Mouse (Mus musculus) hindlimb bud, embryonic 11.5 days (tissue): ENCODE measurements around the gene Vps18.

Source experiments
- DNase-seq: peaks from one replicate; pipeline ENCODE4 v3.0.0-alpha.2; 2012; ENCODE audit warnings: low read depth, low spot score; ENCODE audit errors: extremely low spot score

Vps18 gene

GRCm38 (mm10) chr2:119289014-119289416 is 475 bp downstream of the Vps18 start:
- DNase-seq = no peak

DNA sequence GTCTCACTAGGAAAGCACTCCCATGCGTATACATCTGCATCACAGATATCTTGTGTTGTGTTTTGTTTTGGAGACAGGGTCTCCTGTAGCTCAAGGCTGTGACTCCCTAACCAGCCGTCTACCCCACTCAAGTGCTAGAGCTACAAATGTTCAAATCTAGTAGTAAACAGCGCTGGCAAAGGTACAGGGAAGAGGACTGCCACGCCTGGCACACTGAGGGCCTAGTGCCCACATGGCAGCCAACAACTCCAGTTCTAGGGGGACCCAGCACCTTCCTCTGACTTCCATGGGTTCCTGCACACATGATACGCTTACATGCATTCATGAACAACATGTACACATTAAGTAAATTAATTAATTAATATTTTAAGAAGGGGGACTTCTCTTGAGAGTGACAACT is 3.7 kb downstream of the Vps18 start:
- DNase-seq = no peak

DNA sequence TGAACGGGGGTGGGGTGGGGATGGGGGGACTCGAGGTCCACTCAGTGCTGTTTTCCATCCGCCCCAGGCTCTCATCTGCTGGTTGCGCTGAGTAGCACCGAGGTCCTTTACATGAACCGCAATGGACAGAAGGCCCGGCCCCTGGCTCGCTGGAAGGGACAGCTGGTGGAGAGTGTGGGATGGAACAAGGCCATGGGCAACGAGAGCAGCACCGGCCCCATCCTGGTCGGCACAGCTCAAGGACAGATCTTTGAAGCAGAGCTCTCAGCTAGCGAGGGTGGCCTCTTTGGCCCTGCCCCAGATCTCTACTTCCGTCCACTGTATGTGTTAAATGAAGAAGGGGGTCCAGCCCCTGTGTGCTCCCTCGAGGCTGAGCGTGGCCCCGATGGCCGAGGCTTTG is 4.3 kb downstream of the Vps18 start:
- no peak for DNase-seq

DNA sequence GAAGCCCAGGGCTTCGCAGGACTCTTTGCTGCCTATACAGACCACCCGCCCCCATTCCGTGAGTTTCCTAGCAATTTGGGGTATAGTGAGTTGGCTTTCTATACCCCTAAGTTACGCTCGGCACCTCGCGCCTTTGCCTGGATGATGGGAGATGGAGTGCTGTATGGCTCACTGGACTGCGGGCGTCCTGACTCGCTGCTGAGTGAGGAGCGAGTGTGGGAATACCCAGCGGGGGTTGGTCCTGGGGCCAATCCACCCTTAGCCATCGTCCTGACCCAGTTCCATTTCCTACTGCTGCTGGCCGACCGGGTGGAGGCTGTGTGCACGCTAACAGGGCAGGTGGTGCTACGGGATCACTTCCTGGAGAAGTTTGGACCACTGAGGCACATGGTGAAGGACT is 4.8 kb downstream of the Vps18 start:
- DNase-seq = no peak

- no peak for DNase-seq
These were observed 5.3 kb downstream of the Vps18 start for GRCm38 (mm10) chr2:119293776-119294390.

DNA sequence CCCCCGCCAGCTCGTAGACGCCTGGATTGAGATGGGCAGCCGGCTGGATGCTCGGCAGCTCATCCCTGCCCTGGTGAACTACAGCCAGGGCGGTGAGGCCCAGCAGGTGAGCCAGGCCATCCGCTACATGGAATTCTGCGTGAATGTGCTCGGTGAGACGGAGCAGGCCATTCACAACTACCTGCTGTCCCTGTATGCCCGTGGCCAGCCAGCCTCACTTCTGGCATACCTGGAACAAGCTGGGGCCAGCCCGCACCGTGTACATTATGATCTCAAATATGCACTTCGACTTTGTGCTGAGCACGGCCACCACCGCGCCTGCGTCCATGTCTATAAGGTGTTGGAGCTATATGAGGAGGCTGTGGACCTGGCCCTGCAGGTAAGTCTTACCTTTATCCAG is 5.9 kb downstream of the Vps18 start:
- no peak for DNase-seq

- DNase-seq = no peak
These were observed 8.2 kb downstream of the Vps18 start for GRCm38 (mm10) chr2:119296756-119297155.

- no peak for DNase-seq
These were observed 9.0 kb downstream of the Vps18 start for GRCm38 (mm10) chr2:119297506-119297905.

- DNase-seq = no peak
These were observed 9.8 kb downstream of the Vps18 start for GRCm38 (mm10) chr2:119298330-119298729.

DNA sequence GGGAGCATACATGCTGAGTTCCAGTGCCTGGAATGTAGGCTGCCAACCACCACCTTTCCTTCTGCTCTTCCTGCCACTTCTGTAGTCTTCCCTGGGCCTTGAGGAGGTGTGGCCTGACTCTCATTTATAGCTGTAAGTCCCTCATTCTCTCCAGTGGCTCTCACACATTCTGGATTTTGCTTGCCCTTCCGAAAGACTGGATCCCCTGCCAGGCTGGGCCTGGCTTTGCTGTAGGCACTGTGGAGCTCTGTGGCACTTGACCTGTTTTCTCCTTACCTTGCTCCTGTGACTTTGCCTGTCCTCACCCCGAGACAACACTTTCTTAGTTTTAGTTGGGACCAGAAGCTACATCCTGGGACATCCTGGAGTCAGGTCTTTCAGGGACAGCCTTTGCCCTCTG is 10.3 kb downstream of the Vps18 start:
- DNase-seq = no peak

- no peak for DNase-seq
These were observed 11.7 kb downstream of the Vps18 start for GRCm38 (mm10) chr2:119299981-119300818.

DNA sequence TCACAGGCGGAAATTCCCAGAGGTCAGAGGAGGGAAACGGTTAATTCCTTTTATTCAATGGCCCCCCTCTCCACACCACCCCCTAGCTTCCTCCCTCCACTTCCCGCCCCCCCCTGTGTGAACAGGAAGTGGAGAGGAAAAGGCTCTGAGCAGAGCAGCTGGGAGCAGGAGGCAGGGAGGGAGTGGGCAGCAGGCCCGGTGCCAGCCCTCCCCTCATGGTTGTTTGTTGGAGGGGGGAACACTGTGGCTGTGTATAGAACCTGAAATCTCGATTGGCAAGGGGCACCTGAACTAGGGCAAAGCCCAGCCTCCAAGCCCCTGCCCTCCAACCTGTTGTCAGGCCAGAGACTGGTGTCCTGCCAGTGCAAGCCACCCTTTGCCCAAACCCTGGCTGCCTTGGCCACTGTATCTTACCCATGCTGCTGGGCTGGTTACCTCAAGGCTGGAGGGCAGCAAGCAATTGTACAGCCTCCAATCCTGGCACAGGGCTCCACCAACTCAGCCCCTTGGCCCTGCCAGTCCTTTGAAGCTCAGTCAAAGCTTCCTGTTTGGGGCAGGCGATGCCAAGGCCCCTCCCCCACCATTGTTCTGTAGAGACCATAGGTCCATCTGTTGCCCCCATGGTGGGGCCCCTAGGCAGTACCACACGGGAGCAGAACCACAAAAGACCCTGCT is 12.4 kb downstream of the Vps18 start:
- no peak for DNase-seq

DNA sequence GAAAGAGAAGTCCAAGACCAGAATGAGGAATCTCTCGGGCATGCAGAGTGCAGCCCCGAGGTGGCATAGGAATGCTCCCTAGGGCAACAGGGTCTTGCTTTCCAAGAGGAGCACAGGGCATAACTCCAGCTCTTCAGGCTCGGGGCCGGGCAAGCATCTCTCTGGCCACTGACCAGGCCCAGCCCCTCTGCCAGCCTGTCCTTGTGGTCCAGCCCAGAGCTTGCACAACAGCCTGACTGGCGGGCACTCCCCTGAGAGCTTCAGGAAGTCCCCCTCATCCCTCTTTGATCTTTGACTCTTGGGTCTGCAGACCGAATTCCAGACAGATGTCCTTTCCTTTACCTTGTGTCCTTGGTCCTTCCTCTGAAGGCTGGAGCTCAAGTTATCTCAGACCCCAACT is 14.3 kb downstream of the Vps18 start:
- DNase-seq = no peak

DNA sequence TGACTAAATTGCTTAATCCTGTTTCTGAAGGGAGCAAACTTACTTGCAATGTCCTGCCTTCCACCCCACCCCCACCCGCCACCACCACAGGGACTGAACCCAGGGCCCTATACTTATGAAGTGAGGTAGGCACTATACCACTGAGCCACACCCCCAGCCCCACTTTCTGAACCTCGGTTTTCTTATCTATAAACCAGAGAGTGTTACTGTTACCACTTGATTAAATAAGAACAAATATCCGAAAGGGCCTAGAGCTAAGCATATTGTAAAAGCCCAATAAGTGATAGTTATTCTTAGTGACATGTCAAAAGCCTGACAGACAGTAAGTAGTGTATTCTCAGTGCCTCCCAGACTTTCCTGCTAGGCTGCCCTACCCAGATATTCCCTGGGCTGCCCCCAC is 15.9 kb downstream of the Vps18 start:
- no peak for DNase-seq

DNA sequence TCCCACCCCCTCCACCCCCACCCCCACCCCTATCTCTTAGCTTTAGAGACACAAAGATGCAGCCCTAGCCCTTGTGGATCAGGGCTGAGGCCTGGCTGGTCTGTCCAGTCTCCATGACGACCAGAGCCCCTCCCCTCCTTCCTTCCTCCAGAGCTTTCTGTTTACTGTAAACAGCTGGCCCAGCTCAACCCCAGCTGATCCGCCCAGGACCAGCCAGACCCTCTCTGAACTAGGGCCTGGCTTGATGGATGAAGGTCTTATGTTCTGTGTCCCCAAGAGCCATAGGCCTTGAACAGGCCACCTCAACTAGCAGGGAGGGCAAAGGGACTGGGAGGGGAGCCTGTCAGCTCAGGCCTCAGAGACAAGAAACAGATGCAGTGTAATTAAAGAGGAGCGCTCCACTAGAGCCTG is 16.3 kb downstream of the Vps18 start:
- DNase-seq = no peak

GRCm38 (mm10) chr2:119311544-119311943 is 23.0 kb downstream of the Vps18 start:
- no peak for DNase-seq

DNA sequence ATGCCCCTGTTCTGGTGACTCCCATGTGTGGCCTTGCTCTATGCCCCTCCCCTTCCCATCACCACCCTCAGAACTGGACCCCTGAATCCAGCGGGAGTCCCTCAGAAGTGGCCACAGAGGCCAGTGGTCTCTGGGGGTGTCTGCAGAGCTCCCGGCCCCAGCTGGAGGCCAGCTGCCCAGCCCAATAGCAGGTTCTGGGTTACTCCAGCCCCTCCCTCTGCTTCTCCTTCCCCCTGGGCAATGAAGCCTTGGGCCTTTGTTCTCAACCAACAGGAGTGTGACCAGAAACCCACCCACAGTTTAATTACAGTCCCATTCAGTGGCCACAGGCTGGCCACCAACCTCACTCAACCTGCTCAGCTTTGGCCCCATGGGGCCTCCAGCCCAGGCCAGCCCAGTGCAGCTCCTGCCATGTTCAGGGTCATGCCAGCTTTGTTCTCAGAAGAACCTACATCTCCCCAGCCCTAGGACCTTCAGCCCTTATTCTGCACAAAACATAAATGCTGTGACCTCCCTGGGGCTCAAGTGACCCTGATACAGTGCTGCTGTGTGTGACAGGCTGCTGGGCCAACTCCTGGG is 23.9 kb downstream of the Vps18 start:
- DNase-seq = no peak

DNA sequence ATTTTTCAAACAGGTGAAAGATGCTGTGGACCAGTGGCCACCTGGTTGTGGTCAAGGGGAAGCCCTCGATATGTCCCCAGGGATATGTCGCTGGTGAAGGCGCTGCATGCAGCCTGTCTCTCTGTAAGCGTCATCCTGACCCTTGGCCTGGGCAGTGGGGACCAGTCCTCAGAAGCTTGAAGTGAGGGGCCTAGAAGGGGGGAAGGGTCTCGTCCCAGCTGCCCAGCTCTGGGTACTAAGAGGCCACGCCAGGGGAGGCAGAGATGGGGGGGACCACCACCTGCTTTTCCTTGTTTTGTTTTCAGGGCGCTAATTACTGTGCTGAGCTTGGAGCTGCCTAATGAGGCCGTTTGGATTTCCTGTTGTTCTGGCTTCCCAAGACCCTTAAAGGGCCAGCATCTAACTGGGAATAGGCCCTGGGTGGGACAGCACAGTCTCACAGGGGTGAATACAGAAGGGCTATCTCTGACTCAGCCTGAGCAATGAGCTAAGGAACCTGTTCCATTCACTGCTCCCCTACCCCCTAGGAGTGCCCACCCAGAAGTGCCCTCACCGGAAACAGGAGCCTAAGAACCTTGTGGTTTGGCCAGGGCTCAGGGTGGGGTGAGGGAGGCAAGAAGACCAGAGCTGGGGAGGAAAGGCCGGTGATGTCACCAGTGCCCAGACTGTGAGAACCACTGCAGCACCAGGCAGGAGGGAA is 25.4 kb downstream of the Vps18 start:
- no peak for DNase-seq

DNA sequence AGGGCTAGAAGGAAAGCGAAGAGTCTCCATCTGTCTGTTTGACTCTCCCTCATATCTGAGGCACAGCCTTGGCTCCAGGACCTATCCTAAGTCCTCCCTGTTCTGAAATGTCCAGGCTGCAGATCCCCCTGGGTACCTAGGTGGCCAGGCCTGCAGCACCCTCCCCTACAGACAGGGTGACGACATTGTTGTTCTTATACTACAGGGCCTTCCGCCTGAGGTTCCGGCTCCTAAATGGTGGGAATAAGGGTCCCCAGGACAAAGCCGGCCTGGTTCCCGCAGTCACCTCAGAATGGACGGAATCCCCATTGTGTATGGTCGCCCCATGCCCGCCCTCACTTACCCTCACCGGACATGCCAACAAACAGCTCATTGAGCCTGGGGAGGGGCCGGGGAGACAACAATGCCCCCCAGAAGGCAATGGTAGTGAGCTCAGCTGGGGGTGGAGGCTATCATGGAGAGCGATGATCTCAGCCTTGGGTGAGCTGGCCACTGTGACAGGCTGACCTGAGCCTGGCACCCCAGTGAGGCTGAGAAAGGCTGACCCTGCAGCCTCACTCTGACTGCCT is 26.3 kb downstream of the Vps18 start:
- DNase-seq = no peak

GRCm38 (mm10) chr2:119318043-119318710 is 29.6 kb downstream of the Vps18 start:
- DNase-seq = no peak
